Comparison of ENCODE assay signal across 20 mouse cellular contexts in the genomic region with DNA sequence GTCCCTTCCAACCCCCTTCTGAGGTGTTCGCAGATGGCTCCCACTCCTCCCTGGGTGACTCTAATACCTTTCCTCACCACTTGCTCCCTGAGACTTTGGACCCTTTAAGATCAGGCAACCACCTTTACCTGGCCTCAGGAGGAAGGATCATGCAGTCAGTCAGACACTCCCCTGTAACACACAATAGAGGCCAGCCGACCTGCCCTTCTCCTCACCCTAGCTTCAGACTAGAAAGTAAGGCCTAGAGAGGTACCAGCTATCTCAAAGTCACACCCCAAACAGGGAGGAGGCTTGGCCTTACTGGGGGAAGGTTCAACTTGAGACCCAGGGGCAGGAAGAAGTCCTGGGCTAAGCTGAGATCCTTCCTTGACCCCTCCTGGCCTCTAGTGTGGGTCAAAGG. TPM values are rescaled to one million over a fixed set of nuclear protein-coding genes. Genes with fewer than 3 reads are reported as not detected.
"Had no signal": no experiment of that assay in that cellular context is flagged by ENCODE, and none has a peak within 500 bp of the region (broad histone marks: within the 10 kb centered on the region; RNA-seq: fewer than 3 reads in every experiment).

No protein-coding gene starts in this region.

- H3K4me3 ChIP-seq: liver, embryonic 13.5 days; liver, embryonic 15.5 days; megakaryocyte, embryonic 14.5 days; neural tube, embryonic 12.5 days; stomach, embryonic 15.5 days had no signal

- H3K27ac ChIP-seq: liver, embryonic 13.5 days; liver, embryonic 15.5 days; macrophage; neural tube, embryonic 12.5 days; stomach, embryonic 15.5 days had no signal

- H3K4me2 ChIP-seq: liver, embryonic 11.5 days; liver, embryonic 13.5 days; liver, embryonic 15.5 days; lung, embryonic 14.5 days; midbrain, embryonic 11.5 days; neural tube, embryonic 12.5 days; stomach, embryonic 15.5 days had no signal

- DNase-seq: liver, embryonic 13.5 days; liver, postnatal 0 days; lung, postnatal 14 days; midbrain, embryonic 14.5 days; right cerebral cortex, postnatal 25 days; right cerebral cortex, postnatal 4 days; spleen, adult 18-20 months; thymus, adult 2 months; thymus, postnatal 14 days; thymus, postnatal 36 days had no signal

- H3K4me1 ChIP-seq: liver, embryonic 13.5 days; liver, embryonic 15.5 days; neural tube, embryonic 12.5 days; stomach, embryonic 15.5 days had no signal

- H3K36me3 ChIP-seq: liver, embryonic 13.5 days; liver, embryonic 15.5 days; neural tube, embryonic 12.5 days; stomach, embryonic 15.5 days had no signal

- H3K9me3 ChIP-seq: liver, embryonic 13.5 days; liver, embryonic 15.5 days; neural tube, embryonic 12.5 days; stomach, embryonic 15.5 days had no signal

- H3K9ac ChIP-seq: liver, embryonic 13.5 days; liver, embryonic 15.5 days; liver, postnatal 0 days; lung, embryonic 14.5 days; neural tube, embryonic 12.5 days; stomach, embryonic 15.5 days had no signal

- ATAC-seq: liver, postnatal 0 days had no signal

- H3K27me3 ChIP-seq: liver, embryonic 13.5 days; liver, embryonic 15.5 days; neural tube, embryonic 12.5 days; stomach, embryonic 15.5 days had no signal

RNA-seq across cellular contexts. Expression of a gene that starts 9.9 kb away (rescaled TPM):
- total RNA-seq: monocyte, adult 5-6 weeks; neutrophil, adult 5-6 weeks had no signal
- polyA plus RNA-seq: liver, embryonic 13.5 days; liver, postnatal 0 days; macrophage had no signal

RNA-seq across cellular contexts. Expression of a gene that starts 35.6 kb away (rescaled TPM):
- polyA plus RNA-seq: neural tube, embryonic 12.5 days had no signal
